Mouse (Mus musculus) stomach, postnatal 0 days (tissue): ENCODE data around the gene Tcf20. TPM values are rescaled to one million over a fixed set of nuclear protein-coding genes. Genes with fewer than 3 reads are reported as not detected.

Experiments used
- ATAC-seq: fragments of 200-750 bp; cut with Nextera tagmentation; 2 replicates; pipeline ENCODE4 v1.8.0; 2017; ENCODE audit not compliant: low FRiP score, low TSS enrichment
- DNase-seq: peaks from one replicate; pipeline ENCODE4 v3.0.0-alpha.2; 2016; ENCODE audit warnings: low spot score
- H3K27ac ChIP-seq: fragments of 300-500 bp; sonication (generic); replicated peaks from 2 replicates; pipeline ENCODE4 v1.5.1; 2014; ENCODE audit warnings: mild to moderate bottlenecking, control low read depth
- H3K27me3 ChIP-seq: fragments of 300-500 bp; sonication (generic); 2 replicates; pipeline ENCODE4 v1.6.1; 2014; ENCODE audit warnings: low read length; ENCODE audit not compliant: control insufficient read depth, insufficient read depth
- H3K36me3 ChIP-seq: fragments of 300-500 bp; sonication (generic); 2 replicates; pipeline ENCODE4 v1.6.1; 2014; ENCODE audit warnings: low read length, mixed read lengths; ENCODE audit not compliant: control insufficient read depth, insufficient read depth
- H3K4me1 ChIP-seq: fragments of 300-500 bp; sonication (generic); replicated peaks from 2 replicates; pipeline ENCODE4 v1.6.1; 2014; ENCODE audit warnings: antibody characterized with exemption; ENCODE audit not compliant: control insufficient read depth, insufficient read depth
- H3K4me2 ChIP-seq: fragments of 300-500 bp; sonication (generic); replicated peaks from 2 replicates; pipeline ENCODE4 v1.6.1; 2014; ENCODE audit warnings: low read depth, mild to moderate bottlenecking, control low read depth, moderate library complexity
- H3K4me3 ChIP-seq: fragments of 300-500 bp; sonication (generic); 2 replicates; pipeline ENCODE4 v1.5.1; 2014; ENCODE audit warnings: low read depth, low read length, control low read depth
- H3K9ac ChIP-seq: fragments of 300-500 bp; sonication (generic); 2 replicates; pipeline ENCODE4 v1.6.1; 2014; ENCODE audit warnings: mild to moderate bottlenecking, low read length, control low read depth, mixed read lengths
- H3K9me3 ChIP-seq: fragments of 300-500 bp; sonication (generic); 2 replicates; pipeline ENCODE4 v1.6.1; 2016; ENCODE audit warnings: low read length; ENCODE audit not compliant: control insufficient read depth
- CTCF ChIP-seq: IDR thresholded peaks from 2 replicates; pipeline ENCODE4 v1.5.1; 2016; ENCODE audit warnings: antibody characterized with exemption, low read depth, mild to moderate bottlenecking, moderate library complexity
- EP300 ChIP-seq: optimal IDR thresholded peaks from 2 replicates; pipeline ENCODE3; 2016; ENCODE audit warnings: antibody characterized with exemption
- WGBS: fragments of 180-500 bp; shearing (Covaris S2); extraction: QIAGEN DNeasy Blood & Tissue Kit; methylation state at CpG from one replicate; pipeline ENCODE4 v1.1.7; 2014; 5-methylcytosine and 5-hydroxymethylcytosine counted together
- polyA plus RNA-seq: library from polyadenylated mRNA; unstranded; fragments of >200 nt; fragmentation: Nextera tagmentation; extraction: Ambion mirVana; gene quantifications from 2 replicates; pipeline ENCODE4 v1.2.1, GENCODE M21; 2015

Tcf20 gene
- polyA plus RNA-seq, 1 experiment from 2014 or later, result 3.6 TPM

DNA sequence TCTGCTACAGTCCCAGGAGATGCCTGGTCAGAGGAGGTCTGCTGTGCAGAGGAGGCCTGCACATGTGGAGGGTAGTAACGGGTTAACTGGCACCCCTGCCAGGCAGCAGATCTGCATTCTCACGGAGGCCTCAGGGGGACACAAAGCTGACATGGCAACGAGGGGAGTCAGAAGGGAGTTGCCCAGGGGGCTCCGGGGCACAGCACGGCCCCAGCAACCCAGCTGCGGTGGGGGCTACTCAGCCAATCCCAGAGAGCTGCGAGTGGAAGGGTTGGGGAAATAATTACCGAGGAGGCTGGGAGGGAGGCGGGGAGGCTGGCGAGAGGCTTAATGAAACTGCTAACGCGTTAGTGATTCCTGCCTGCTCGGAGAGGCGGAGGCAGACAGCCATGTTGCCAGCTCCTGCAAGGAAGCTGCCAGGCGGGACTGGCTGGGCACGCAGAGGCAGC, 29.4 kb downstream of the Tcf20 start:
- 0 out of 2 replicates have a peak, but pooled peaks cover 4% of the 10 kb centered on the region for H3K4me1 ChIP-seq
- no peaks in the 10 kb centered on the region for H3K27me3 ChIP-seq
- peak overlapping the region; percentile 30 for H3K4me2 ChIP-seq
- no peaks in the 10 kb centered on the region for H3K9me3 ChIP-seq
- H3K4me3 ChIP-seq, result peak overlapping the region; percentile 6; the same call in 1 of the 2 replicates
- H3K27ac ChIP-seq, result no peak overlapping the region
- H3K9ac ChIP-seq, result 0 out of 2 replicates have a peak overlapping the region, but pooled peaks have one; percentile 13
- DNase-seq, result peak; percentile 41
- no peaks in the 10 kb centered on the region for H3K36me3 ChIP-seq
- TF ChIP-seq CTCF (no peak), EP300 (no peak)
- WGBS, result 32% methylated on average over 16 of the region's 16 CpGs
- ATAC-seq, result no peak

DNA sequence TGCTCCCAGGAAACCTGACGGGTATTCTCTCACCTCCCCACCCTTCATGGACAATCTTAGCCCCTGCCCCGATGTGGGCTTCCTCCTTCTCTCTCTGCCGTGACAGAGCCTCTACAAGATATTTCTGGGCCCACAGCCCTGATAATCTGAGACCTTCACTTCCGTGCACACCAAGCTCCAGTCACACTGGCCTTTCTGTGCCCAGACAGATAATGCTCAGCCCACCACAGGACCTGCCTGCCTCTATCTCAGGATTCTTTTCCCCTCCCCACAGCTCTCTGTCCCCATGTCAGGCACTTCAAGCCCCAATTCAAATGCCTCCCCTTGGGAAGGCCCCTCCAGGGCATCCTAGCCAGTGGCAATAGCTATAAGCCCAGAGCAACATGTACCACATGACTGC, 31.0 kb downstream of the Tcf20 start:
- TF ChIP-seq CTCF, result no peak
- TF ChIP-seq EP300, result no peak
- Histone ChIP-seq H3K27me3 (no peaks in the 10 kb centered on the region), H3K4me1 (no peaks in the 10 kb centered on the region), H3K36me3 (no peaks in the 10 kb centered on the region), H3K4me2 (no peak overlapping the region), H3K4me3 (no peak overlapping the region), H3K9ac (no peak overlapping the region), H3K9me3 (no peaks in the 10 kb centered on the region), H3K27ac (no peak overlapping the region)
- 68% methylated on average over 4 of the region's 4 CpGs for WGBS
- no peak for DNase-seq
- ATAC-seq, result no peak

DNA sequence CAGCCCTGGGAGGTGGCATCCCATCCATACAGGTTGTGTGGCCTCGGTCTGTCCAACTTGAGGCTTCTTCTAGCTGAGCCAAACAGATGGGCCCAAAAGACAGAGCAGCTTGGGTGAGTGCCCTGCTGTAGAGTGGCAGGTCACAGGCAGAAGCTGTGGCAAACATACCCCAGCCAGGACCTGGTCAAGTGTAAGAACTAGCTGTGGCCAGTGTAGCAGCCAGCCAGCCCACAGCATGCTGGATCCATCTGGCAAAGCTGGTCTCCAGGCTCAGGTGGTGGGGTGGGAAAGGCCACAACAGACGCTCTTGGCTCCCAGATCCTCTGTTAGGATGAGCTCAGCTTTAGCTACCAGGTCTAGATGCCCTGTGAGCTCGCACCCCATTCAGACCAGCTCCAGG, 31.4 kb downstream of the Tcf20 start:
- no peaks in the 10 kb centered on the region for H3K27me3 ChIP-seq
- DNase-seq (no peak), ATAC-seq (no peak)
- H3K4me2 ChIP-seq, result no peak overlapping the region
- H3K4me3 ChIP-seq, result no peak overlapping the region
- no peaks in the 10 kb centered on the region for H3K4me1 ChIP-seq
- WGBS, result 87% methylated on average over 3 of the region's 3 CpGs
- TF ChIP-seq CTCF (no peak), EP300 (no peak)
- H3K9me3 ChIP-seq, result no peaks in the 10 kb centered on the region
- no peak overlapping the region for H3K9ac ChIP-seq
- H3K36me3 ChIP-seq, result no peaks in the 10 kb centered on the region
- H3K27ac ChIP-seq, result no peak overlapping the region

DNA sequence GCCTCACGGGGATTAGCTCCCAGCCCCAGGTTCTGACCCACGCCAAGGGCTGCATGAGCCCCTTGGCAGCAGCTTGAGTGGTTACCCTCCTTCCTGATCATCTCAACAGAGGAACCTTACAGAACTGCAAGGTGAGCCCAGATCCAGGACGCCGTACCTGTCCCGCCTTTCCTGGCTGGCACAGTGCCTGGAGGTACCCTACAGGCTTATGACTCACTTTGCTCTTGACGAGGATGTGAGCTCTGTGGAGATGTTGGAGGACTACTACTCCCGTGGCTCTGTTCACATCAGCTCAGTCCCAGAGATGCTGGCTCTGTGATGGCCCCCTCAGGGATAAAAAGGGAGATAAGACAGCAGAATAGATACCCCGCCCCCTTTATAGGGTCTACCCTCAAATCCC, 32.4 kb downstream of the Tcf20 start:
- no peak overlapping the region for H3K4me2 ChIP-seq

DNA sequence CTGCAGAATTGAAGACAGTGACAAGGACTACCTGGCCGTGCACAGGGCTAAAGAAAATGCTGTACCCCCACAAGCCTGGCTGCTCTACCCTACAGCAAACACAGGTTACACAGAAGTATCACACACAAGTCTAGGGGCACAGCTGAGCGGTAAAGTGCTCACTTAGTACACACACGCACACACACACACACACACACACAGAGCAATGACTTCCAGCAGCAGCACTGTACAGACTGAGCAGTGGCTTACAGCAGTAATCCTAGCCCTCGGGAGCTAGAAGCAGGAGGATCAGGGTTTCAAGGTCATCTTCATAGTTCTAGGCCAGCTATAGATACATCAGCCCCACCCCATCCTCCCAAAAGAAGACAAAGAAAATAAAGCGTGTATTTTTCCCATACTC, 33.6 kb downstream of the Tcf20 start:
- H3K27ac ChIP-seq, result no peak overlapping the region
- ATAC-seq (no peak), DNase-seq (no peak)
- H3K27me3 ChIP-seq, result no peaks in the 10 kb centered on the region
- TF ChIP-seq EP300, result no peak
- no peak for TF ChIP-seq CTCF
- H3K9me3 ChIP-seq, result no peaks in the 10 kb centered on the region
- no peak overlapping the region for H3K4me3 ChIP-seq
- H3K9ac ChIP-seq, result no peak overlapping the region
- no peaks in the 10 kb centered on the region for H3K4me1 ChIP-seq
- no peak overlapping the region for H3K4me2 ChIP-seq
- H3K36me3 ChIP-seq, result no peaks in the 10 kb centered on the region
- 64% methylated on average over 5 of the region's 5 CpGs for WGBS

More for the DNA sequence above, 32.4 kb downstream of the Tcf20 start:
- Histone ChIP-seq H3K9ac (no peak overlapping the region), H3K4me1 (no peaks in the 10 kb centered on the region), H3K27me3 (no peaks in the 10 kb centered on the region), H3K36me3 (no peaks in the 10 kb centered on the region), H3K4me3 (no peak overlapping the region), H3K27ac (no peak overlapping the region), H3K9me3 (no peaks in the 10 kb centered on the region)
- 0 out of 2 replicates have a peak, but pooled peaks have one; percentile 47 for ATAC-seq
- TF ChIP-seq CTCF, result no peak
- TF ChIP-seq EP300, result no peak
- WGBS, result 75% methylated on average over 8 of the region's 8 CpGs
- peak; percentile 62 for DNase-seq

DNA sequence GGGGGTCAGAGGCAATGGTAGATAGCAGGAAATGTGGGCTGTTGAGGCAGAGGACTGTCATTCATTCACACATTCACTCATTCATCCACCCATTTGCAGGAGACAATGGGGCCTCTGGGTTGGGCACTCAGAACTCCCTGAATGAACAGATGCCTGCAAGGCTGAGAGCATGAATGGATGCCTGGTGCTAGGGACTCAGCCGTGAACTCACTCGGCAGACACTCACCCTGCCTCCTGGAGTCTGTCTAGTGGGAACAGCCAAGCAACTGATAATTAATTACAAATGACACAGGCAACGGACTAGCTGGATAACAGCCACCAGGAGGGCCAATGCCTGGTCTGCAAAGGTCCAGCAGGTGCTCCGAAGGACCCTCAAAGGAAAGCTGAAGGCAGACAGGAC, 34.6 kb downstream of the Tcf20 start:
- no peak overlapping the region for H3K4me2 ChIP-seq
- no peak for DNase-seq
- 35% methylated on average over 4 of the region's 4 CpGs for WGBS
- TF ChIP-seq CTCF, result no peak
- no peak for TF ChIP-seq EP300
- H3K36me3 ChIP-seq, result no peaks in the 10 kb centered on the region
- H3K27me3 ChIP-seq, result no peaks in the 10 kb centered on the region
- no peak for ATAC-seq
- H3K9ac ChIP-seq, result no peak overlapping the region
- H3K27ac ChIP-seq, result no peak overlapping the region
- no peaks in the 10 kb centered on the region for H3K9me3 ChIP-seq
- no peaks in the 10 kb centered on the region for H3K4me1 ChIP-seq
- no peak overlapping the region for H3K4me3 ChIP-seq
